Comparison of ENCODE assay signal across 21 mouse cellular contexts in the genomic region with DNA sequence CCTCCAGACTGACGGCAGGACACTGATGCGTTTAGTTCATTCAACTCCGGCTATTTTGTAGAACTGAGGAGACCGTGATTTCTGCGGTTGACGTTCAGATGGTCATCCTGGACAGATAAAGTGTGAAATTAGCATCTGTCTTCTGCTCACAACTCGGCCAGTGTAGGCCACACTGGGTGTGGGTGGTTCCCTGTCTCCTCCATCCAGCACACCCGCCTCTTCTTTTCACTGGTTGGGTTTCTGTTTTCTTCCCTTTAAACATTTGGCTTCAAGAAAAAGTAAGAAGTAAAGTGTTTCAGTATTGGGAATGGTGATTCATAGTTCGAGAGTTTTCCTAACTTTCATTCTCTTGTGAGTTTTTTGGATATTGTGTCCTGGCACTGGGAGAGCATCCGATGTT.
DNase-seq lines count a peak whose midpoint lies in the region; ATAC-seq and TF ChIP-seq lines count a peak whose summit lies in the region.
"Had no signal": no experiment of that assay in that cellular context is flagged by ENCODE, and none has a peak within 500 bp of the region (broad histone marks: within the 10 kb centered on the region; RNA-seq: fewer than 3 reads in every experiment).

No protein-coding gene starts in this region.

- H3K27ac ChIP-seq in limb, embryonic 13.5 days = no peak overlapping the region
- no peak overlapping the region for H3K27ac ChIP-seq in limb, embryonic 10.5 days
- peak overlapping the region; percentile 54; the same call in 1 of the 2 replicates for H3K27ac ChIP-seq in bone marrow macrophage, adult 2 months (ENCODE audit: insufficient read depth, low read depth, low read length)
- H3K27ac ChIP-seq in macrophage = peak overlapping the region; percentile 100
- H3K27ac ChIP-seq: forebrain, embryonic 10.5 days; hindbrain, embryonic 13.5 days; limb, embryonic 12.5 days; liver, embryonic 15.5 days had no signal

- H3K9ac ChIP-seq in limb, embryonic 13.5 days = no peak overlapping the region
- H3K9ac ChIP-seq: embryonic facial prominence, embryonic 12.5 days; hindbrain, embryonic 13.5 days; limb, embryonic 12.5 days; liver, embryonic 15.5 days had no signal

- no peaks in the 10 kb centered on the region for H3K9me3 ChIP-seq in limb, embryonic 13.5 days
- H3K9me3 ChIP-seq in limb, embryonic 10.5 days (replicated peaks) = no peaks in the 10 kb centered on the region
- H3K9me3 ChIP-seq: embryonic facial prominence, embryonic 12.5 days; forebrain, embryonic 10.5 days; hindbrain, embryonic 13.5 days; limb, embryonic 12.5 days; liver, embryonic 15.5 days had no signal

- intact Hi-C loops in heart, postnatal 14 days (cut with DNase I) = loop anchor here (5.0 kb wide), 1 partner anchor 276 kb away; no protein-coding TSS in a partner anchor

- no peaks in the 10 kb centered on the region for H3K27me3 ChIP-seq in limb, embryonic 13.5 days
- H3K27me3 ChIP-seq in limb, embryonic 10.5 days (ENCODE audit: low read depth, poor library complexity, severe bottlenecking) = no peaks in the 10 kb centered on the region
- H3K27me3 ChIP-seq: embryonic facial prominence, embryonic 12.5 days; hindbrain, embryonic 13.5 days; limb, embryonic 12.5 days; liver, embryonic 15.5 days had no signal

- peak; percentile 92 for DNase-seq in heart, adult 11 months
- no peak for DNase-seq in heart, postnatal 14 days
- DNase-seq in limb, embryonic 10.5 days (ENCODE audit: low spot score) = no peak
- DNase-seq in spleen, adult 18-20 months = no peak
- no peak for DNase-seq in adrenal gland, adult 18-20 months (ENCODE audit: low spot score in 2 of 2)
- DNase-seq: cerebellum, adult 9-11 months; gastrocnemius, postnatal 10 days; kidney, postnatal 10 days; lung, postnatal 14 days; right cerebral cortex, postnatal 4 days; thymus, postnatal 25 days had no signal

- H3K4me3 ChIP-seq in limb, embryonic 13.5 days = peak overlapping the region; percentile 87; the same call in 1 of the 2 replicates
- no peak overlapping the region for H3K4me3 ChIP-seq in limb, embryonic 10.5 days
- 0 out of 2 replicates have a peak overlapping the region, but pooled peaks have one; percentile 2 for H3K4me3 ChIP-seq in bone marrow macrophage, adult 2 months (ENCODE audit: insufficient read depth, low read length)
- no peak overlapping the region for H3K4me3 ChIP-seq in macrophage (ENCODE audit: inconsistent target)
- H3K4me3 ChIP-seq: embryonic facial prominence, embryonic 12.5 days; forebrain, embryonic 10.5 days; hindbrain, embryonic 13.5 days; limb, embryonic 12.5 days; liver, embryonic 15.5 days had no signal

- H3K4me2 ChIP-seq in limb, embryonic 13.5 days (replicated peaks) = peak overlapping the region; percentile 91
- H3K4me2 ChIP-seq: embryonic facial prominence, embryonic 12.5 days; hindbrain, embryonic 13.5 days; limb, embryonic 12.5 days; liver, embryonic 15.5 days had no signal

- H3K36me3 ChIP-seq in limb, embryonic 13.5 days = peaks cover 53% of the 10 kb centered on the region
- peaks cover 60% of the 10 kb centered on the region for H3K36me3 ChIP-seq in limb, embryonic 10.5 days
- H3K36me3 ChIP-seq in macrophage (ENCODE audit: inconsistent target) = no peaks in the 10 kb centered on the region
- H3K36me3 ChIP-seq: forebrain, embryonic 10.5 days; hindbrain, embryonic 13.5 days; liver, embryonic 15.5 days had no signal

- WGBS in limb, embryonic 13.5 days = 86% methylated on average over 10 of the region's 10 CpGs
- WGBS in limb, embryonic 10.5 days = 94% methylated on average over 10 of the region's 10 CpGs
- WGBS in macrophage (ENCODE audit: missing documents) = 87% methylated on average over 8 of the region's 10 CpGs

- TF ChIP-seq POLR2A in bone marrow macrophage, adult 2 months (IDR thresholded peaks at IDR 0.05; ENCODE audit: borderline replicate concordance, low read depth, low read length) = no peak

- H3K79me2 ChIP-seq in macrophage (ENCODE audit: inconsistent target) = peaks cover 100% of the 10 kb centered on the region

- no peak for TF ChIP-seq CTCF in bone marrow macrophage, adult 2 months (IDR thresholded peaks at IDR 0.05; ENCODE audit: low read depth, low read length)

- ATAC-seq in limb, embryonic 13.5 days (ENCODE audit: low FRiP score, low read depth) = no peak
- ATAC-seq: intestine, postnatal 0 days; midbrain, embryonic 16.5 days had no signal

- peaks cover 98% of the 10 kb centered on the region for H3K4me1 ChIP-seq in limb, embryonic 13.5 days
- H3K4me1 ChIP-seq in limb, embryonic 10.5 days = peaks cover 70% of the 10 kb centered on the region
- H3K4me1 ChIP-seq in bone marrow macrophage, adult 2 months (ENCODE audit: control insufficient read depth, insufficient read depth, low read length) = peaks cover 63% of the 10 kb centered on the region

Comparison
In these comparisons a context has a peak if more than half of its experiments do, and no peak if none do; other contexts are left out.
1. H3K4me3 ChIP-seq: peak in limb, embryonic 13.5 days (single experiment) and bone marrow macrophage, adult 2 months (single experiment); none in limb, embryonic 10.5 days (single experiment) and macrophage (single experiment).
2. H3K27ac ChIP-seq: peak in bone marrow macrophage, adult 2 months (single experiment) and macrophage (single experiment); none in limb, embryonic 13.5 days (single experiment) and limb, embryonic 10.5 days (single experiment).